ENCODE assay signal across 14 mouse cellular contexts in the genomic region with DNA sequence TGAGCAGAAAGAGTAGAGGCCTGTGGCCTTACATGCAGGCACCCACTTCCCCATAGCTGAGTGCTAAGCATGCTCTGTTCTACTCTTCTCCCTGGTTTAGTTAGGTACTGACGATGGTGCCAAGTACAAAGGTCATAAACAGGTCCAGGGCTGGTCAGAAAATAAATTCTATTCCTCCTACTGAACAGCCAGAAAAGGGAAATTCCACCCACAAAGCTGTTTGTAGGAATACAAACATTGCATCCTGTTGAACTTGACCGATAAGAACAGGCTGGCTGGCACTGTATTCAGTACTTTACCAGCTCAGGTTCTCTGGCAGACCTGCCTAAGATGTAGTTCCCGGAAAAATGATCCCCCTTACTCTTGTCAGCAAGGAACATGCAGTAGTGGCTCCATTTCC.
"Had no signal": no experiment of that assay in that cellular context is flagged by ENCODE, and none has a peak within 500 bp of the region (broad histone marks: within the 10 kb centered on the region; RNA-seq: fewer than 3 reads in every experiment).

No protein-coding gene starts in this region.

- H3K9me3 ChIP-seq: limb, embryonic 15.5 days; midbrain, embryonic 12.5 days; neural tube, embryonic 13.5 days had no signal

- H3K27ac ChIP-seq: hindbrain, postnatal 0 days; limb, embryonic 15.5 days; midbrain, embryonic 12.5 days; neural tube, embryonic 13.5 days had no signal

- H3K27me3 ChIP-seq: limb, embryonic 15.5 days; midbrain, embryonic 12.5 days; neural tube, embryonic 13.5 days had no signal

- H3K4me3 ChIP-seq: limb, embryonic 15.5 days; midbrain, embryonic 12.5 days; neural tube, embryonic 13.5 days had no signal

- ATAC-seq: hindbrain, postnatal 0 days; lung, postnatal 0 days; midbrain, embryonic 16.5 days had no signal

- H3K36me3 ChIP-seq: limb, embryonic 15.5 days; neural tube, embryonic 13.5 days had no signal

- H3K4me2 ChIP-seq: limb, embryonic 15.5 days; midbrain, embryonic 12.5 days; neural tube, embryonic 13.5 days had no signal

- H3K9ac ChIP-seq: limb, embryonic 15.5 days; midbrain, embryonic 12.5 days; neural tube, embryonic 13.5 days had no signal

- DNase-seq: layer of hippocampus, adult 9-11 months; layer of hippocampus, postnatal 36 days; lung, adult 2 months; retina, postnatal 1 day; right cerebral cortex, postnatal 4 days; spleen, adult 18-20 months; thymus, adult 18-20 months; thymus, postnatal 14 days had no signal
